Mouse (Mus musculus) retina, adult 2 months (tissue): ENCODE results near the gene Znrf2.
"Not testable (repeated sequence)": the region's sequence is repeated elsewhere in the genome, so short reads cannot be mapped to it uniquely, and the experiment has no call there.

Experiments used
- DNase-seq: peaks from one replicate; pipeline ENCODE4 v3.0.0-alpha.2; 2012; ENCODE audit warnings: low read depth, low spot score

The Znrf2 gene

DNA sequence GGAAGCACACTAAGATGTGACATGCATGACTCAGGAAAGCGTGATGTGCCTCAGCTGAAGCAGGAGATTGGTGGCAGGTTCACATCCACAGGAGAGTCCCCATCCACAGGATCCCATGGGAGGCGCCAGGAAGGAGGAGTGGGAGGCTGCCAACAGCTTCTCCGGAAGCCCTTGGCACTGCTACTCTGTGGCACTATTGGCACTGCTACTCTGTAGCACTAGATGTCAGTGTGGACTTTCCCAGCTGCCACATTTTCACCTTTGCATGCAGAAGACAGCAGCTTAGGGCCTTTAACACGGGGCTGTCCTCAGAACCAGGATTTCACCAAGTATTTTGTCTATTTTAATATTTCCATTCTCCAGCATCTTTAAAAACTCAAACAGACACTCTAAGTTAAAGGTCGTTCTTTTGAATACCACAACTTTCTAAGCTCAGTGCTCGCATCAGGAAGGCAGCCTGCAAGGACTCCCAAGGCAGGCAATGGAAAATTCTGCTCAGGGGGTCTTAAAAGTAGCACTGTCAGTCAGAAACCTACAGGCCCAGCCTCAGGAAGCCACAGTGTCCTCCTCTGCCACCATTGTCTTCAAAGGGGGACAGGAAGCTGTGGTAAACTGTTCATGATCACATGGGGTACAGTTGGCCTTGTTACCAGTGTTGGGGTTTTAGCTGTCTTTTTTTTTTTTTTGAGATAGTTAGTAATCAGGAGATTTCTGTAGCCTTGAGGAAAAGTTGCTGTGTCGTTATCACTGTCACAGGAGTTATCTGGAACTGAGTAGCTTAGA is 7.0 kb upstream of the Znrf2 start:
- DNase-seq, result no peak

DNA sequence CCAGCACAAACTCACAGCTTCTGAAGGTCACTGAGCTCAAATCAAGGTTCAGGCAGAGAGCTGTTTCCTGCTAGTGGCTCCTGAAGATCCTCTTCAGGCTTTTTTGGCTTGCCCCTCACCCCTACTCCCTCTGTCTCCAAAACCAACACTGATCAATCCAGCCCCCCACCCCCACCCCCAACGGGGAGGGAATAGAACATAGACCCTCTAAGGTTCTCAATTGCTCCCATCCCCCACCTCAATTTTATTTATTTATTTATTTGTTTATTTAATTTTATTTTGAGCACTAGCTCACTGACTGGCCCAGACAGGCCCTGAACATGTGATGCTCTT is 6.4 kb upstream of the Znrf2 start:
- no peak for DNase-seq

DNA sequence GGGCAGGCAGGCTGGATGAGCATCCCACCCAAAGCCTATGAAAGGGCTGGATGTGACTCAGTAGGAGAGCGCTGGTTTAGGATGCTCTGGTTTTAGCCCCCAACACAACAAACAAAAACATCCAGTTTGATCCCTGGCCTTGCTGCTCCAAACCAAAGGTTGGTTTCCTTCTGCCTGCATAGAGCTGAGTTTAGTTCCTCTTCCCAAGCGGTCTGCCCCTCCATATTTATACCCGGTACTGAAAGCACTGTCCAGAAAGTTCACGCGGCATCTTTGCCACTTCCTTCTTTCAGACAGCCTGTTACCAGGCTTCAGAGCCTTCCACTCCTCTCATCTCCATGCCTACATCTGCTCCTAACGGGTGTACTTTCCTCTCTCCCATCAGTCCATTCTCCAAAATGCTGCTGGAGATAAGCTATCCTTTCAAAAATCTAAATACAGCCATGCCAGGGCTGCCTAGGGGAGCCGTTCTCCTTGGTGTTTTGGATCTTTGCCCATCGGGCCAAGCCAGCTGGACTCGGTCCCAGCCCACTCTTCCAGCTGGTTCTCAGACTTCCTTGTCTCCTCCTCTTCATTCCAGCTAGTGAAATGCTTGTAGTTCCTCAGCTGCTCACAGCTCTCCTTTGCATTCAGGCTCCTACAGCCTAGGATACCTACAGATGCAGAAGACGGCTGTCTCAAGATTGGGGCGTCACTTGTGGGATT is 5.0 kb upstream of the Znrf2 start:
- DNase-seq, result no peak

DNA sequence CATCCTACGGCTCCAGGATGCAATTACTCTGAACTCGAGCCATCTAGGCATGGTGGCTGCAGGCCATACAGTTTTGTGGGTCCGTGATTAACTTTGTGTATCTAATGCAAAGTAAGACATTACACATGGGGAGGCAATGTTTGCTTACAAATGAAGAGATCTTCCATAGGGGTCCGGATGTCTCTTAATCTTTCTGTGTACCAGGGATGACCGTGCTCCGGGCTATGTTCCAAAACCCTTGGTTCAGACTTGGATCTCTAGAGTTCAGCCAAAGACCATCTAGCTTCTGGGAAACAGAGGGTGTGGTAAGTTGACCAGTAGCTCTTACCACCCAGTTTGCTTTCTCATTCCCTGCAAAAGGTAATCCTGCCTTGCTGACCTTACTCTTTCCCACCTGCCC is 4.4 kb upstream of the Znrf2 start:
- no peak for DNase-seq

DNA sequence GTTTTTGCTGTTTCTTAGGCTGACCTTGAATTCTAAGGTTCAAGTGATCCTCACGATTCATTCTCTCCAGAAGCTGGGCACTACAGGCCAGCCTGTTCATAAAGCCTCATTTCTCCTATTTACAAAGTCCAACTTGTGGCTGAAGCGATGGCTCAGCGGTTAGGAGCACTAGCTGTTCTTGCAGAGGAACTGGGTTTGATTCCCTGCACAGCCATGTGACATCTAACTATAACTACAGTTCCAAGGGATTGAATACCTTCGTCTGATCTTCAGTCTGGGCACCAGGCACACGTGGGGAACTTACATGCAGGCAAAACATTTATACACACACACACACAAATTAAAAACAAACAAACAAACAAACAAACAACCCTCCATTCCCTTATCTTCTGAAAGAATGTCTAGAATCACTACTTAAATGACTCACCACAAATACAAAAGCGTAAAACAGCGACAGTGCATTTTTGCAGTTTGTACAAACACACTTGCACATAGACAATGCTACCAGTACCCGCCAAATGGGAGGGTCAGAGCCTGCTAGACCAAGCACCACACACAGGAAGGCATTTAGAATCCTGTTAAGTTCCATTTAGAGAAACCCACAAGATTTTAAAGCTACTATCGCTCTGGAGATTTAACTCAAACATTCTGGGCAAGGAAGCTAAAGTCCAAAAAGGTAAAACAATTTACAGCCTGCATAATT is 1.1 kb upstream of the Znrf2 start:
- no peak for DNase-seq

DNA sequence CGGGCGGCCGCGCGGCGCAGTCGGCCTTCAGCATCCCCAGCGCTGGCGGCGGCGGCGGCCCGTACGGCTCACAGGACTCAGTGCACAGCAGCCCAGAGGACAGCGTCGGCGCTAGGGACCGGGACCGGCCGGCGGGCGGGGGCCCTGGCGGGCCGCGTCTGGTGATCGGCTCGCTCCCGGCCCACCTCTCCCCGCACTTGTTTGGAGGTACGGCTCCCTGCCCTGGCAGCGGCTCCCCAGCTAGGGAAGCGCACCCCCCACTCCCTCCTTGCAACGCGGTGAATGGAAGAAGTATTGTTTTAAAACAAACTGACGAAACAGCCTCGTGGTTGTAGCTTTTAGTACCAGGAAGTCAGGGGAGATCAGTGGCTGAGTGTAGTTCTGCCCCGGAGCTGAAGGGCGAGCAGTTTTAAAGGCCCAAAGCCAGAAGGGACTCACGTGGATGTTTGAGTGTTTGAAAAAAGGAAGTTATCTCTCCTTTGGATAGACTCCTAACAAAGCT is 601 bp downstream of the Znrf2 start:
- no peak for DNase-seq

DNA sequence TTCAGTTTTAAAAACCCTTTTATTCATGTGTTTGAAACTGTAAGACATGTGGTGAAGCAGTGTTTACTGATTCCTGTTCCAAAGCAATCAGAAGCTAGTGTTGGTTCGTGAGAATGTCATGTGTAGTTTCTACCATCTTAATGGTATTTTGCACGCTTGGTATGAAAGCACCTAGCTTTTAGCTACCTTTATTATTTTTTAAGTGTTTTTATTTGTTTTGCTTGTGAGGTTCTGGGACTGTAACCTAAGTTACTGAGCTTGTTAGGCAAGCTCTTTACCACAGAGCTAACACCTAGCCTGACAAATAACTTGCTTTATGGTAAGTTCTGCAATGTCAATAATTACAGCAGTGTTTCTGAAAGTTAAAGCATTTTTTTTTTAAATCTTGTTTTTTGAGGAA is 1.7 kb downstream of the Znrf2 start:
- DNase-seq, result no peak

DNA sequence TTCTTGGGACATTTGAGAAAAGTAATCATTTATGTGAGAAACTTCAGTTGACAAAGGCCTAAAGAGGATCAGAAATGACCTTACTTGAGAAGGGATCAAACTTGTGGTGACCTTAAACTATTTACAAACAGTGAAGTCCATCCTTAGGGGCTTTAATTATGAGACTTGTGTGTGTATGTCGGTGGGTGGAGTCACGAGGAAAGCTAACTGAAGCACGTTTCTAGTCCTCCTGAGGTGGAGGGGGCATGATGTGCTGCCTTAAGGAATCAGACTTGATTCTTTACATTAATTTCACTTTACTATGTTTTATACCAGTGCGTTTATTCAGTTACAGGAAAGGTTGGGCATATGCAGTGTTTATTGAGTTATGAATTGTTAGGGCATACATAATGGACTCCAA is 2.6 kb downstream of the Znrf2 start:
- no peak for DNase-seq

DNA sequence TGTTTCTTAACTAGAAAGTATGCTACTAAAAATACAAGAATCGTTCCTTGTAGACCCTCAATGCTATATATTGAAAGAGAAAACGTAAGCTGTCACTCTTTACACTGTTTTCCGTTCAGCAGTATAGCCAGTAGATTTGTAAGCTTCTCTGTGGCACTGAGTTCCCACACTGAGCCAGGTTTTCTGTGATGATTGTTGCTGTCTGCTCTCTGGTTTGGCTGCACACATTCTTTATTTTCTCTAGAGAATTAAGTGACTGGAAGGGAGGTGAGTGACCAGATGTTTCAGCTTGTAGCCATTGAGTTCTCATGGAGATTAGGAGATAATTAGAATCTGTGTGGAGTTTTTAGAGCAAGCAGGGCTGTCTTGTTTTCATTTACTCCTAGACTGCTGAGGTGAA is 3.0 kb downstream of the Znrf2 start:
- no peak for DNase-seq

DNA sequence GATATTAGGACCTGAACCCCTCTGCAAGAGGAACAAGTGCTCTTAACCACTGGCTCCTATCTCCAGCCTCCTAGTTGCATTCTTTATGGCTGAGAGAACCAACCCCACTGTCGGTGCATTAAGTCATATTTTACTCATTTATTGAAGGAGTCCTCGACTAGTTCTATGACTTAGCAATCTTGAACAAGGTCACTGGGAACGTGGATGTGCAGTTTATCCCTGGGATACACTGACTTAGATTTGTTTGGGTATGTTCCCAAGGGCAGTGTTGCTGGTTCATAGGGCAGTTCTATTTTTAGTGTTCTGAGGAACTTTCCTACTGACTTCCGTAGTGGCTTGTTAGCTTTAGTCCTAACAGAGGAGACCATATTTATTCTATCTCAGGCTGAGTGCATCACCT is 5.6 kb downstream of the Znrf2 start:
- no peak for DNase-seq

DNA sequence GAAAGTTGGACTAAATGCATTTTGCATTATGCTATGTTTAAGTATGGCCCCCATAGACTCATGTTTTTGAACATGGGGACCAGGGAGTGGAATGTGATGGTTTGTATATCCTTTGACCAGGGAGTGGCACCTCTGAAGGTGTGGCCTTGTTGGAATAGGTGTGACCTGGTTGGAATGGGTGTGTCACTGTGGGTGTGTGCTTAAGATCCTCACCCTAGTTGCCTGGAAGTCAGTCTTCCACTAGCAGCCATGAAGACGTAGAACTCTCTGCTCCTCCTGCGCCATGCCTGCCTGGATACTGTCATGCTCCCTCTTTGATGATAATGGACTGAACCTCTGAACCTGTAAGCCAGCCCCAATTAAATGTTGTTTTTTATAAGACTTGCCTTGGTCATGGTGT is 7.8 kb downstream of the Znrf2 start:
- not testable (repeated sequence) for DNase-seq

DNA sequence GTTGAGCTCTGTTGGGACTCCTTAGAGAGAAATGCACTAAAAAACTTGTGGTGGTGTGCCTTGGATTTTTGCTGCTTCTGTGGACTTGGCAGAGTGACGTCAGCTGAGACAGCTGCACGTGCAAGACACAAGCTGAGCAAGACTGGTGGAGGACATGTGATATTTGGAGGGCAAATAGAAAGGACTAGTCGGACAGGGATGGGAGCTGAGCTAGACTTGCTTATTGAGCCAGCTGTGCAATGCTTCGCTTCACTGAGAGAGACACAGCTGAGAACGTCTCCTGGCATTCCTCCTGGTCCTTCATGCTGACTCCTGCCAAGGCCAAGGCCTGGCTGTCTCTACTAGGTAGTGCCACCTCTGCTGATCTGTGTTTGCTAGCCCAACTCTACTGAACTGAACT is 10.8 kb downstream of the Znrf2 start:
- DNase-seq, result no peak

DNA sequence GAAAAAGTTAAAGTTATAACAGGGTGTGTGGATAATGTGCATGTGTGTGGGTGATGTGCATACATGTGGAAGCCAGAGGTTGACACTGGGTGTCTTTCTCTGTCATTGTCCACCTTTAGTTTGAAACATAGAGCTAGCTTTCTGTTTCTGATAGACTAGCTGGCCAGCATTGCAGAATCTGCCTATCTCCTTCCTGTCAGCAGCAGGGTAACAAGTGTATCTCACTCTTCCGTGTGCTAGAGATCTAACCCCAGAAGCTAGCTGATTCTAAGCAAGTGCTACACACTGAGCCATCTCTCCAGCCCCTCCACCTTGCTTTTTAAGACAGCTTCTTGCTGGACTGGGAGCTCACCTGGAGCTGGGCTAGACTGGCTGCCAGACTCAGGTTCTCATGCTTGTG is 11.6 kb downstream of the Znrf2 start:
- no peak for DNase-seq

DNA sequence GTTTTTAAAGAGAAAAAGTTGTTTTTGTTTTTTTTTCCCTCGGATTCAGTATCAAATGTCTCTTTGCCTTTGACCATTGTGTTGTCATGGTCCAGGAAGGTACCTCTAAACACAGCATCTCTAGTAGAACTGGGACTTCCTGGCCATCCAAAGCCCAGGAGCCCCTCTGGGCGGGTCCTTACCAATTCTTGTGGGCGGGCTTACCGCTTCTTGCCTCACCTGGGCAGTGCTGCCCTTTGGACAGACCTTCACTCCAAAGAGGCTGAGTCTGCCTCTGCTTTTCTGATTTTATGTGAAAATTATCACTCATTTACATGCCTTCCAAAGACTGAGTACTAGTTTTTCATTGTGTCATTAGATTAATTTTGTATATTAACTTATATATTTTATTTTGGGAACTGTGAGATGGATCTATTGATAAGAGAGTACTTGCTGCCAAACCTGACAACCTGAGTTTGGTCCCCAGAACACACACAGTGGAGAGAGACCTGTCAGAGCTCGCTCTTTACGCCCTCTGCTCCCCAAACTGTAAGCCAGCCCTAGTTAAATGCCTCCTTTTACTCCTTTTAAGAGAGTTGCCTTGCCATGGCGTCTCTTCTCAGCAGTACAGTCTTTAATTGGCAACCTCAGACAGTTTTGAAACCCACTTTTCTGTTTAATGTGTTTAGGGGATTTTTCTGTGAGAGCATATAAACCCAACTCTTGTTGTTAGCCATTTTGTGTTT is 13.5 kb downstream of the Znrf2 start:
- no peak for DNase-seq

DNA sequence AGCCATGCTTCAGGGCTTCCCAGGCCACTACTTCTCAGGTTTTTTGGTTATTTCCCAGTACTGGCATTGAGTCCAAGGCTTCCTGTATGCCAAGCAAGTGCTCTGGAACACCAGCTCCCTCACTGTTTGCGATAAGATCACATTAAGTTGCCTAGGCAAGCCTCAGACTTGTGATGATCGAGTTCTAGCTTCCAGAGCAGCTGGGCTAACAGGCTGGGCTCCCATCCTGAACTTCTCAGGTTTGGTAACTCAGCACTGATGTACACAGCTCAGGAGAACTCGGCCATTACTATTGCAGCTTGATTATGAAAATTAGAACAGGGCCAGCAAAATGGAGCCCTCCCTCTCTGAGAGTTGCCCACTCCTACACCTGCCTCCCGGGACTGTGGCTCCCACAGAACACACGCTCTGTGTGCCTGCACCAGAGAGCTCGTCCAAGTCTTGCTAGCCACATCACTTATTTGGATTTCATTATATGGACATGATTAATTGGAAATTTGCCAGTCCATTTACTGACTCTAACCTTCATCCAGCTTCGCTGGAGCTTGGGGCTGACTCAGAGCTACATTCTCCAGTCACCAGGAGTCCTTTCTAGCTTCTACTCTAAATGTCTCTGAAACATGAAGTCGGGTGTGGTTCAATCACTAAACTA is 14.5 kb downstream of the Znrf2 start:
- no peak for DNase-seq

DNA sequence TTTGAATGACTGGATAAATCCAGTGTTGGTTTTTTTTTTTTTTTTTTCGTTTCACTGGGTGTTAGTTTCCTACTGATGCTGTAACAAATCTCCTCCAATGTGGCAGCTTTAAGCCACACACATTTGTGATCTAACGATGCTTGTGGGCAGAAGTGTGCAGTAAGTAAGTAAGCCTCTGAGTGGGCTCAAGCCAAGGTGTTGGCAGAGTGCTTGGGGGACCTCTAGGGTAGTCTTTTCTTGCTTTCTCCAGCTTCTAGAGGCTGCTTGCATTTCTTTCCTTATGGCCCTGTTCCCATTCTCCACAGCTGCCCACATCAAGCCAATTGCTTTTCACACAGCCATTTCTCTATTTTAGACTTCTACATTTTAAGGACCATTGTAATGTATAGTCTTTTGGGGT is 16.7 kb downstream of the Znrf2 start:
- no peak for DNase-seq

DNA sequence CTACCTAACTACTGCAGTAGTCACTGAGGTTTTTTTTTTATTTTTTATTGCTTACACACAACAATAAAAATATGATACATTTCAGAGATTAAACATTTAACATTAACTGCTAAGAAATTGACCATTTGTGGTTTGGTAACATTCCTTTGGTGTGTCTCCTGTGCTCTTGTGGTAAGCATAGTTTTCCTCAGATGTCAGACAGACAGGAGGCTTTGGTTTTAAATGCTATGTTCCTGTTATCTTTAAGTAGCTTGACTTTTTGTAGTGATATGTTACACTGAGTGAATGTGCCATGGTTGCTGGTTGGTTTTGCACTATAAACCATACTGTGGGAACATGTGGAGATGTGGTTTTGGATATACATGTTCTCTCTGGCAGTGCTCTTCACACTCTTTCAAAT is 19.9 kb downstream of the Znrf2 start:
- no peak for DNase-seq

DNA sequence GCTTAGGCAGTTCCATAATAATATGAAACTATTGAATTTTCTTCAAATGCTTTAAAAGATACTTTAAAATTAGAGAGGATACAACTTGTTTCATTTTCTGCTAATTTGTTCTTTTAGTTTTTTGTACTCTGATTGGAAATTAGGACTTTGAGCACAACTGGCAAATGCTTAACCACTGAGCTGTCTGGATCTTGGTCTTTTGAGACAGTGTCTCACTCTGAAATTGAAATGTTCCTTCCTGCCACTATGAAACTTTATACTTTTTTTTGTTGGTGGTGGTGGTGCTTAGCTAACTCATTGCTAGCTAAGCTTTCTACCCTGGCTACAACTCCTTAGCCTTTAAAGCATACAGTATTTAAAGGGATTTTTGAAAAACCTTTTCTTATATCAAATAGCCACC is 24.7 kb downstream of the Znrf2 start:
- DNase-seq, result no peak

DNA sequence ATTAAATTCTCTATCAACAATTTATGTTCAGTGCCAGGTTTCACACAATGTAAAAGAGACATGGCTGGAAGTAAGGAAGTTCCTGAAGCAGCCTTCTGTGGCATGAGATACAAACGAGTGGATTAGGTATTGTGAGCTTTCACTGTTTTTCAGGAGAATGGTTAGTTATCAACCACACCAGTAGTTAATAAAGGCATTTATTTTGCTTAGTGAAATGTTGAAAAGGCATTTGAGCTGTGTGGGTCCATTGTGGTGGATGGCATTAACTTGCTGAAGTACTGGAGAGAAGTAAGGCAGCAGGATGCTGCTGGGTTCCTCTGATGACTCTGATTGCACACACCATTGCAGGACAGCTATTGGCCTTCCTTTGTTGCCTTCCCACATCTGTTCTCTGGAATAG is 25.3 kb downstream of the Znrf2 start:
- DNase-seq, result no peak

DNA sequence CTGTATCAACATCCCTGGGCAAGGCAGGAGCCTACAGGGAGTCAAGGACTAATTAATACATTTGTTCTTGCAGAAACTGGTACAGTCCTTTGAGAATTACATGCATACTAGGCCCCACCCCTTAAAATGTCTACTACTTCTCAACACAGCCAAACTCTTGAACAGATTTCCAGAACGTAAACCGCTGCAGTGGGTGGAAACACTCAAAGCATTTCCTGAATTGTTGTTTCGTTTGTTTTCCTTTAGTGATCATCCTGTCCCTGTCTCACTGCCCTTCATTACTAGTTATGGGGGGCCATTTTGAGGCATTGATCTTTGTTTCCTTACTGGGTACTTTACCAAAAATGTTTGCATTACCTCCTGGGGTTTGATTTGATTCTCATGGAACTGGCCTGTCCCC is 31.8 kb downstream of the Znrf2 start:
- no peak for DNase-seq
